Mouse (Mus musculus) neural tube, embryonic 13.5 days (tissue): ENCODE results near the gene Hexdc. TPM values are rescaled to one million over a fixed set of nuclear protein-coding genes. Genes with fewer than 3 reads are reported as not detected.

Experiments
- ATAC-seq: fragments of 200-750 bp; cut with Nextera tagmentation; 2 replicates; pipeline ENCODE4 v1.8.0; 2017; ENCODE audit warnings: low read depth, mild to moderate bottlenecking, moderate TSS enrichment, moderate library complexity
- H3K27ac ChIP-seq: fragments of 300-500 bp; sonication (generic); replicated peaks from 2 replicates; pipeline ENCODE4 v1.5.1; 2015; ENCODE audit warnings: moderate library complexity, mild to moderate bottlenecking, inconsistent platforms
- H3K27me3 ChIP-seq: fragments of 300-500 bp; sonication (generic); 2 replicates; pipeline ENCODE4 v1.6.1; 2015; ENCODE audit warnings: mild to moderate bottlenecking, inconsistent platforms
- H3K36me3 ChIP-seq: fragments of 300-500 bp; sonication (generic); 2 replicates; pipeline ENCODE4 v1.6.1; 2015; ENCODE audit warnings: mild to moderate bottlenecking, inconsistent platforms
- H3K4me1 ChIP-seq: fragments of 300-500 bp; sonication (generic); replicated peaks from 2 replicates; pipeline ENCODE4 v1.6.1; 2015; ENCODE audit warnings: inconsistent platforms
- H3K4me2 ChIP-seq: fragments of 300-500 bp; sonication (generic); 2 replicates; pipeline ENCODE4 v1.6.1; 2015; ENCODE audit warnings: inconsistent platforms, mild to moderate bottlenecking, moderate library complexity
- H3K4me3 ChIP-seq: fragments of 300-500 bp; sonication (generic); 2 replicates; pipeline ENCODE4 v1.5.1; 2015; ENCODE audit warnings: mild to moderate bottlenecking, inconsistent platforms
- H3K9ac ChIP-seq: fragments of 300-500 bp; sonication (generic); 2 replicates; pipeline ENCODE4 v1.6.1; 2015; ENCODE audit warnings: moderate library complexity, mild to moderate bottlenecking, inconsistent platforms
- H3K9me3 ChIP-seq: fragments of 300-500 bp; sonication (generic); 2 replicates; pipeline ENCODE4 v1.6.1; 2016; ENCODE audit warnings: inconsistent platforms
- WGBS: fragments of 180-500 bp; shearing (Covaris S2); methylation state at CpG from one replicate; pipeline ENCODE4 v1.1.7; 2015; 5-methylcytosine and 5-hydroxymethylcytosine counted together
- polyA plus RNA-seq: library from polyadenylated mRNA; unstranded; fragments of >200 nt; fragmentation: Nextera tagmentation; extraction: Ambion mirVana; gene quantifications from 2 replicates; pipeline ENCODE4 v1.2.1, GENCODE M21; 2015

Gene Hexdc
- polyA plus RNA-seq, result 16.8 and 17.8 TPM in 2 replicates

DNA sequence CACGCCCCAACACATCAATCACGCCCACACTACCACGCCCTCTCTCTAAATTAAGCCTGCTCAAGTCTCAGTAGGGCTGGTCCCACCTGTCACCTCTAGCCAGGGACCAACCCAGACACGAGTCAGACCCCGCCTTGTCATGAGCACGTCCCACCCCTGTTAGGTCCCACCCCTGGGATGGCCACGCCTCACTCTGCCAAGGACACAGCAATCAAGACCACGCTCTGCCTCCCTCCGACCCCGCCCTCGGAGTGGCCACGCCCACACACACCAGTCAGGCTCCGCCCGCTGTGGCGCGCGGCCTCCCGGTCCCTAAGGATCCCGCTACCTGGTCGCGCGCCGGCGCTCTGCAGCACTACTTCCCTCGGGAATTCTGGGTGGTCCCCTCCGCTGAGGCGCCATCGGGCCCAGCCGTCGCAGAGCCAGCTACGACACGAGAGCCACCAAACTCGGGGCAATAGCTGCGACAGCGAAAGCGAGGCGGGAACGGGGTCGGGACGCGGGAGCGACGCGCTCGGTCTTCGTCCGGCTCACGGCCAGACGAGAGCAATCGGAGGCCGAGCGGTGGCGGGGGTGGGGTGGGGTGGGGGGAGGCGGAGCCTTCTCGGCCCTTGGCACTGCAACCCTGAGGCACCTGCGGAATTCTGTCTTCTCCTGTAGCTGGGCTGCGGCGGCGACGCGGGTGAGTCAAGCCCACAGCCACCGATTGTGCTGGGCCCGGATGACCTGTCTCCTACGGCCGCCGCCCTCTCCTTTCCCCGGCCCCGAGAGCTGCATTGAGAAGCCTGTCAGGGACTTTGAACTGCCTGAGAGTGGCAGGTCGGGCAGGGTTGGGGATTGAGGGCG, at the start of gene Hexdc, which contains the start of gene Ogfod3:
Hexdc (plus strand) TSS at position 273 of the 846 bp plus-strand sequence.
Ogfod3 (minus strand) TSS at position 551 of the 846 bp plus-strand sequence.
- 0 out of 2 replicates have a peak, but pooled peaks cover 13% of the 10 kb centered on the region for H3K36me3 ChIP-seq
- H3K9ac ChIP-seq, result peak within 1 kb of the TSS; percentile 86
- peak within 1 kb of the TSS; percentile 76 for H3K4me2 ChIP-seq
- peaks cover 16% of the 10 kb centered on the region for H3K4me1 ChIP-seq
- H3K4me3 ChIP-seq, result peak within 1 kb of the TSS; percentile 75
- H3K9me3 ChIP-seq, result no peaks in the 10 kb centered on the region
- H3K27me3 ChIP-seq, result no peaks in the 10 kb centered on the region
- under 1% methylated on average over 70 of the region's 70 CpGs for WGBS
- peak within 1 kb of the TSS; percentile 88 for H3K27ac ChIP-seq
- peak; percentile 97 for ATAC-seq

DNA sequence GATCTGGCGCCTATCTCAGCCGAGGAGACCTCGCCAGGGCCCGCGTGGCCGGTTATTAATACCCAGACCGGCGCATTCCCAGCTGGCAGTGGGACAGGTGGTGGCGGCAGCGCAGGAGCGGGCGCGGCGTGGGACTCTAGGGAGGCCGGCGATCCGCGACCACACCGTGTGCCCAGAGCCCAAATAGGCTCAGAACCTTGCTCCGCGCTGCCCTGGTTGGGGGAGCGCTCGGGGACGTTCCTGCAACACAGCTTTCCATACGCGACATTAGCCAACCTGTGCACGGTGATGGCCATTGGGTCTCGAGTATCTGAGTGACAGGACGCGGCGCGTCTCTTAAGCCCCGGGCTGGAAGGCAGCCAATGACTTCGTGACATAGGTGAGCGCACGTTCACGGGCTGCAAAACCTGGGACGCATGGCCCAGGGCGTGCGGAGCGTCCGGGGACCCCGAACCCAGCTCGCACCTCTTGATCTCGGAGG, 47.8 kb upstream of the Hexdc start:
- Histone ChIP-seq H3K36me3 (no peaks in the 10 kb centered on the region), H3K4me3 (peak overlapping the region; percentile 41), H3K27me3 (peaks cover 41% of the 10 kb centered on the region), H3K27ac (no peak overlapping the region), H3K9ac (peak overlapping the region; percentile 58), H3K9me3 (no peaks in the 10 kb centered on the region), H3K4me2 (peak overlapping the region; percentile 69), H3K4me1 (peaks cover 26% of the 10 kb centered on the region)
- no peak; the same call in 1 of the 2 replicates for ATAC-seq
- under 1% methylated on average over 45 of the region's 45 CpGs for WGBS

DNA sequence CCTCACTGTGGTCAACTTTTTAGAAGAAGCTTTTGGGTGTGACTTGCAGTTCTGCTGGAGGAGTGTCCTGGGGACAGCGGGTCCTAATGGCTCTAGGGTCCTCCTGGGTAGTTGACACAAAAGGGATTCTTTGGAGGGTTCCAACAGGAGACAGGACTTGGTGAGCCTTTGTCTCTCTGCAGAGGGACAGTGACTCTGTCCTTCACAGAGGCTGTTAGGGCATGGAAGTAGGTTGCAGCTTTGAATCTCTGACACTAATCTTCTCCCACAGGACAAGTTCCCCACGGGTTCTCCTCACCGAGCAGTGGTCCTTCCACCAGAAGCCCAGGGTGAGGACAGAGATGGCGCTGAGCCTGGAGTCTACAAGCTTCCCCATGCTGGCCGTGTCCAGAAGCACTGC, 44.3 kb upstream of the Hexdc start, which contains the start of gene Uts2r:
Uts2r (plus strand) TSS at position 301 of the 400 bp plus-strand sequence.
- no peak within 1 kb of the TSS for H3K4me3 ChIP-seq
- H3K27me3 ChIP-seq, result peaks cover 39% of the 10 kb centered on the region
- no peak within 1 kb of the TSS for H3K4me2 ChIP-seq
- H3K9me3 ChIP-seq, result no peaks in the 10 kb centered on the region
- H3K4me1 ChIP-seq, result peaks cover 11% of the 10 kb centered on the region
- H3K27ac ChIP-seq, result no peak within 1 kb of the TSS
- no peaks in the 10 kb centered on the region for H3K36me3 ChIP-seq
- no peak for ATAC-seq
- 90% methylated on average over 5 of the region's 5 CpGs for WGBS
- H3K9ac ChIP-seq, result no peak within 1 kb of the TSS

DNA sequence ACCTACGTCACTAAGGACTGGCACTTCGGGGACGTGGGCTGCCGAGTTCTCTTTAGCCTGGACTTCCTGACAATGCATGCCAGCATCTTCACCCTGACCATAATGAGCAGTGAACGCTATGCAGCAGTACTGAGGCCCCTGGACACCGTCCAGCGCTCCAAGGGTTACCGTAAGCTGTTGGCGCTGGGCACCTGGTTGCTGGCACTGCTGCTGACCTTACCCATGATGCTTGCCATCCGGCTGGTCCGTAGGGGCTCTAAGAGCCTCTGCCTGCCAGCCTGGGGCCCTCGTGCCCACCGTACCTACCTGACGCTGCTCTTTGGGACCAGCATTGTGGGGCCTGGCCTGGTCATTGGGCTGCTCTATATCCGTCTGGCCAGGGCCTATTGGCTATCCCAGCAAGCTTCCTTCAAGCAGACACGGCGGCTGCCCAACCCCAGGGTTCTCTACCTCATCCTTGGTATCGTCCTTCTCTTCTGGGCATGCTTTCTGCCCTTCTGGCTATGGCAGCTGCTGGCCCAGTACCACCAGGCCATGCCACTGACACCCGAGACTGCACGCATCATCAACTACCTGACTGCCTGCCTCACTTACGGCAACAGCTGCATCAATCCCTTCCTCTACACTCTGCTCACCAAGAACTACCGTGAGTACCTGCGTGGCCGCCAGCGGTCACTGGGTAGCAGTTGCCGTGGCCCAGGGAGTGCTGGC, 43.4 kb upstream of the Hexdc start:
- H3K9ac ChIP-seq, result no peak overlapping the region
- ATAC-seq, result no peak
- H3K9me3 ChIP-seq, result no peaks in the 10 kb centered on the region
- 94% methylated on average over 26 of the region's 26 CpGs for WGBS
- H3K36me3 ChIP-seq, result no peaks in the 10 kb centered on the region
- no peak overlapping the region for H3K4me3 ChIP-seq
- peaks cover 9% of the 10 kb centered on the region for H3K4me1 ChIP-seq
- H3K27ac ChIP-seq, result no peak overlapping the region
- H3K4me2 ChIP-seq, result no peak overlapping the region
- peaks cover 31% of the 10 kb centered on the region for H3K27me3 ChIP-seq

DNA sequence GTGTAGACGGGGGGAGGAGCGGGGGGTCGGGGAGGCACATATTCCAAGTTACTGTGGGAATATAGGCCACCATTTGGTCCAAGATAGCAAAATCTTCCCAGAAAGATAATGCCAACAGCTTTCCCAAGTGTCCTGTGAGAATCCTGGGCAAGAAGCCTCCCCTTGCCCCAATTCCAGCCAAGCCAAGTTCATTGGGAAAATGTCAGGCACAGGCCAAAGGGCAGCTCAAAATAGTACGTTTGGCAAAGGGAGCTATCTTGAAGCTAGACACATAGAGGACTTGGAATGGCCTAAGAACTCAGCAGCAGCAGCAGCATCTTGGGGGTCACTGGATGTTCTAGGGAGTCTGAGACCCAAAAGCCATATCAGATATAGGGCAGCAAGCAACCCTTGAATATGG, 40.5 kb upstream of the Hexdc start:
- no peaks in the 10 kb centered on the region for H3K4me1 ChIP-seq
- no peak overlapping the region for H3K27ac ChIP-seq
- H3K9ac ChIP-seq, result no peak overlapping the region
- peaks cover 5% of the 10 kb centered on the region; the same call in 1 of the 2 replicates for H3K27me3 ChIP-seq
- H3K36me3 ChIP-seq, result no peaks in the 10 kb centered on the region
- H3K4me2 ChIP-seq, result no peak overlapping the region
- H3K4me3 ChIP-seq, result no peak overlapping the region
- WGBS, result 85% methylated on average over 4 of the region's 4 CpGs
- ATAC-seq, result no peak
- no peaks in the 10 kb centered on the region for H3K9me3 ChIP-seq

DNA sequence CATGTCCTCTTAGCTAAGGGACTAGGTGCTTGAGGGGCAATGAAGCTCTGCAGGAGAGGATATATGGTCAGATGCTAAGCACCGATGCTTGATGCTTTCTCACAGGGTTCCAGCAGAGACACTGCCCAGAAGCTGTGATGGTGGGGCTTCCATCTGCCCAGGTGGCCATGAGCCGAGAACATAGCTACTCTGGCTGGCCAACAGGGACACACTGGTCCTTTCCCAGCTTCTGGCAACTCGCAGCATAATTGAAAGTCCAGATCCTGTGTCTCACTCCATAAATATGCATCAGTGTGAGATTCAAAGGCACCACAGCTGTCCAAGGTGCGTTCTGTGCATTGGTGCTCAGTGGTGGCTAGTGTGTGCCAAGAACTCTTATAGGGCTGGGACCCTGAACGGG, 31.0 kb upstream of the Hexdc start:
- no peak overlapping the region for H3K4me3 ChIP-seq
- WGBS, result 75% methylated on average over 5 of the region's 5 CpGs
- H3K9ac ChIP-seq, result no peak overlapping the region
- H3K4me2 ChIP-seq, result no peak overlapping the region
- no peaks in the 10 kb centered on the region for H3K9me3 ChIP-seq
- no peaks in the 10 kb centered on the region for H3K27me3 ChIP-seq
- no peak for ATAC-seq
- H3K4me1 ChIP-seq, result no peaks in the 10 kb centered on the region; the same call in 1 of the 2 replicates
- H3K36me3 ChIP-seq, result 0 out of 2 replicates have a peak, but pooled peaks cover 8% of the 10 kb centered on the region
- H3K27ac ChIP-seq, result no peak overlapping the region

DNA sequence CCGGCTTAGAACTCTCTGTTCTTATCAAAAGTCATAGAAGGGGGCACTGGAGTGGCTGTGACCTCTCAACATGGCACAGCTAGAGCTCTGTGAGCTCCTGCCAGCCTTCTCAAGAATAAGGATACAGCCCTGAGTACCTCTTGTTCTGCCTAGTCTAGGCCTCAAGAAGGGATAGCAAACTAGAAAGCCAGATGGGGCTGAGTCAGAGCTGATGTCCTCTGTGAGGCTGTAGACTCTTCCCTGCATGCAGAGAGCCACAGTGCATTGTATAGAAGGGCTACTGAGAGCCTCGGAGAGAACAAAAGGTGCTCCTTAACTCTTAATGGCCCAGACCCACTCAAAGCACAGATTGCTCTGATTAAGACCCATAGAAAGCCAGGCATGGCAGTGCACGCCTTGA, 30.0 kb upstream of the Hexdc start:
- H3K4me2 ChIP-seq, result no peak overlapping the region
- 39% methylated on average over 3 of the region's 3 CpGs for WGBS

DNA sequence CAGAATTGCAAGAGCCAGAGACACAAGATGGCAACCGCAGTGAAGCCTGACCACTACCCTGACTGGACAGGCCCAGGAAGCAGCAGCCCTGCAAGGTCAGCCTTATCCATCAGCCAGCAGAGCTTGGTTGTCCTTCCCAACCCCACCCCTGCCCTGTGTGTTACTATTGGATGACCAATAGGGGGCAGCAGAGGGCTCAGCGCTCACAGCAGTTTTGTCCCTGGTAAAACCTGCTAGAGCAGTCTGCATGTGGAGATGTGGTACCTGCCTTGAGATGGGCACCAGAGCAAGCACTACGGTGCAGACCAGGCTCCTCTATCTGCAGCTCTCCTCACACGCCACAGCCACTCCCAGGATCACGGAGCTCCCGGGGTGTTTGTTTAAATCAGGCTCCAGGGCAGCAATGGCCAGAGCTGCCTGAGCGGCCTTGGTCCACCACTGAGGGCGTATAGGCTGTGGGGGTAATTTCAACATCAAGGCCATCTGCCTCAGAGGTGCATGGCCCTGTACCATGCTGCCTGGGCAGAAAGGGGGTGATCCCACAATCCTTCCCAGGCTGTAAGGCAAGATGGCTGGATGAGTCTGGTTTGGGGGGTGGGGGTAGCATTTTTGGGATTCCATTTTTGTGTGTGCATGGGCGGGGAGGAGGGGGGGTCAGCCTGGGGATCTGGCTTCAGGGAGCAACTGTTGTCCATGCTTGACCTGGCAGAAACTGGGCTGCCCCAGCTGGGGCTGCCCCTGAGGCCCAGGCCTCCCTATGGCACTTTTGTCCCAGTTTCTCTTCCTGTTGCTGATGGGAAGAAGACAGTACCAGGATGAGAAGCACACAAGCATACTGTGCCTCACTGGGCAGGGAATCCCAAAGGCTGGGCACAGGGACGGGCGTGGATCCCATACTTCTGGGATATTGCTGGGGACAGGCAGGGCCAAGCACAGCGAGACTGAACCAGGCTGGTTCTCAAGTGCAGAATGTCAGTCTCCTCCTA, 27.7 kb upstream of the Hexdc start:
- Histone ChIP-seq H3K9me3 (no peaks in the 10 kb centered on the region), H3K36me3 (peaks cover 9% of the 10 kb centered on the region; the same call in 1 of the 2 replicates), H3K9ac (no peak overlapping the region), H3K27me3 (no peaks in the 10 kb centered on the region), H3K27ac (no peak overlapping the region), H3K4me1 (no peaks in the 10 kb centered on the region; the same call in 1 of the 2 replicates), H3K4me3 (no peak overlapping the region), H3K4me2 (no peak overlapping the region)
- 59% methylated on average over 12 of the region's 12 CpGs for WGBS
- ATAC-seq, result no peak

More for the DNA sequence above, 30.0 kb upstream of the Hexdc start:
- Histone ChIP-seq H3K27ac (no peak overlapping the region), H3K36me3 (0 out of 2 replicates have a peak, but pooled peaks cover 8% of the 10 kb centered on the region), H3K27me3 (no peaks in the 10 kb centered on the region), H3K4me3 (no peak overlapping the region), H3K9ac (no peak overlapping the region), H3K9me3 (no peaks in the 10 kb centered on the region), H3K4me1 (no peaks in the 10 kb centered on the region; the same call in 1 of the 2 replicates)
- no peak for ATAC-seq

DNA sequence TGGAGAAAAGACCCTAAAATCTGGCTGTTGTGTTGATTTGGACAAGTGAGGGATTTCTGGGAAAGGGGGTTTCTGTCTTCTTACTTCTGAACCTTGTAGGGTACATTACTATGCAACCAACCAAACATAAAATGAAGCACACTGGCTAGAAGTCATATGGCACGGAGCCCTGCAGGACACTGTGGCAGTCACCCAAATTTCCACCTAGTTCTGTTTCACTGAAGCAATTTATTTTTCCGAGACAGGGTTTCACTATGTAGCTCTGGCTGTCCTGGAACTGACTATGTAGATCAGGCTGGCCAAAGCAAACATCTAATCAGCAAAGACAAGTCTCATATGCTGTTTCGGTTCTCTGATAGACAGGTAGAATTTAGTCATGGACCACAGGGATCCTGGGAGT, 14.6 kb upstream of the Hexdc start:
- ATAC-seq, result no peak
- 90% methylated on average over 3 of the region's 3 CpGs for WGBS

DNA sequence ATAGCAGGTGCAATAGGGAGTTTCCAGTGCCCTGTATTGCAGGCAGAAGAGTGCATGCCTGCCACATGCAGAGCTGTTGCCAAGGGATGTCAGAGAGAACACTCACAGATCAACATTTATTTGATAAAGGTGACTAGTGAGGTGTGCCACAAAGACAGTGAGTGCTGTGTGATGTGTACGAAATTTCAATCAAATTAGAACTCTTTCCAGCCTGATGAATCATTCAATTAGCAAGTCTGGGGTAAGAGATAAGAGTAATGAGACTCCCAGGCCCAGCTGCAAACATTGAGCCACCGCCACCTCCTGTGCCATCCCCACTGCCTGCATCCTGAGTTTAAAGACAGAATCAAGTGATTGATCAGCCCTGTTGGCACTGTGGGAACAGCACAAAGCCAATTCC, 11.5 kb upstream of the Hexdc start:
- H3K4me1 ChIP-seq, result no peaks in the 10 kb centered on the region
- ATAC-seq, result no peak
- H3K36me3 ChIP-seq, result peaks cover 28% of the 10 kb centered on the region
- H3K27ac ChIP-seq, result no peak overlapping the region
- 64% methylated on average over 2 of the region's 2 CpGs for WGBS
- H3K4me3 ChIP-seq, result no peak overlapping the region
- no peaks in the 10 kb centered on the region for H3K27me3 ChIP-seq
- H3K9me3 ChIP-seq, result no peaks in the 10 kb centered on the region
- no peak overlapping the region for H3K9ac ChIP-seq
- no peak overlapping the region for H3K4me2 ChIP-seq

More for the DNA sequence above, 14.6 kb upstream of the Hexdc start:
- H3K27ac ChIP-seq, result no peak overlapping the region
- H3K4me3 ChIP-seq, result no peak overlapping the region
- no peaks in the 10 kb centered on the region for H3K4me1 ChIP-seq
- H3K36me3 ChIP-seq, result peaks cover 18% of the 10 kb centered on the region
- no peak overlapping the region for H3K9ac ChIP-seq
- H3K27me3 ChIP-seq, result no peaks in the 10 kb centered on the region
- no peaks in the 10 kb centered on the region for H3K9me3 ChIP-seq
- H3K4me2 ChIP-seq, result no peak overlapping the region

DNA sequence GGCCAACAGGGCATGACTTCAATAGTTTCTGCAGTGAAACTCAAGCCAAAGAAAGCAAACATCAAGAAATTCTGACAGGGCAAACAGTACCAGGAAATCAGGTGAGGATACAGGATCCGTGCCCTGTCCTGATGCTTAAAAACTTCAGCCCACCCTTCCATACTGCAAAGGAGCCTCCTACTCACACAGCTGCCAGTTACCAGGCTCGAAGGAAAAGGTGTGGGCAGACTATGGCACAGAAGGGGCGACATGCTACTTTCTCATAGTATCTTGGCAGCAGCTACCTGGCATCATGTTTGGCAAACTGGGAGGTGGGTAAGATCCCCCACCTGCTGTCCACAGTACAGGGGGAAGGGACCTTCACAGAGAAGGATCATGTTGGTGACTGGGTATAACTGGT, 10.8 kb upstream of the Hexdc start:
- H3K27ac ChIP-seq, result no peak overlapping the region
- no peak for ATAC-seq
- WGBS, result 80% methylated on average over 3 of the region's 3 CpGs

More for the DNA sequence above, 10.8 kb upstream of the Hexdc start:
- Histone ChIP-seq H3K4me3 (no peak overlapping the region), H3K9me3 (no peaks in the 10 kb centered on the region), H3K36me3 (peaks cover 28% of the 10 kb centered on the region), H3K4me1 (no peaks in the 10 kb centered on the region), H3K9ac (no peak overlapping the region), H3K27me3 (no peaks in the 10 kb centered on the region), H3K4me2 (no peak overlapping the region)
